Mouse (Mus musculus): ENCODE measurements at regions not wholly inside any gene's neighbourhood (a gene's known extent, or its start where the extent isn't known, plus 50 kb on each side); places are given as distances from the start of the nearest gene placed in this dataset.

- no peak for TF ChIP-seq MXI1 (IDR thresholded peaks at IDR 0.05; ENCODE audit: low read depth, low read length)
- no peak for TF ChIP-seq ZMIZ1 (IDR thresholded peaks at IDR 0.05; ENCODE audit: low read depth, low read length)
- no peak for TF ChIP-seq ZC3H11A (IDR thresholded peaks at IDR 0.05; ENCODE audit: low read depth, low read length)
- TF ChIP-seq ELF1 (IDR thresholded peaks at IDR 0.05; ENCODE audit: low read depth, low read length) = no peak
- TF ChIP-seq POLR2A (IDR thresholded peaks at IDR 0.05; ENCODE audit: control insufficient read depth in 1 of 2, insufficient read depth in 1 of 2, low read depth in 1 of 2, low read length in 2 of 2, poor library complexity in 1 of 2) = no peak
- TF ChIP-seq CHD2 (IDR thresholded peaks at IDR 0.05; ENCODE audit: low read length) = no peak
- TF ChIP-seq TCF12 (IDR thresholded peaks at IDR 0.05; ENCODE audit: low read depth, low read length) = no peak
- TF ChIP-seq GABPA (IDR thresholded peaks at IDR 0.05; ENCODE audit: low read depth, low read length) = no peak
- TF ChIP-seq MYB (IDR thresholded peaks at IDR 0.05; ENCODE audit: low read depth, low read length) = no peak
- no peak for TF ChIP-seq ZKSCAN1 (IDR thresholded peaks at IDR 0.05; ENCODE audit: low read depth, low read length)
- no peak for TF ChIP-seq RAD21 (IDR thresholded peaks at IDR 0.05; ENCODE audit: low read depth, low read length)
- no peak for TF ChIP-seq SMC3 (IDR thresholded peaks at IDR 0.05; ENCODE audit: low read depth, low read length)
- TF ChIP-seq E2F4 (IDR thresholded peaks at IDR 0.05; ENCODE audit: borderline replicate concordance, low read depth, low read length) = no peak
- TF ChIP-seq RCOR1 (IDR thresholded peaks at IDR 0.05; ENCODE audit: low read depth, low read length) = no peak
- TF ChIP-seq MAFK (IDR thresholded peaks at IDR 0.05; ENCODE audit: borderline replicate concordance, low read depth, low read length) = no peak
- no peak for TF ChIP-seq MAZ (IDR thresholded peaks at IDR 0.05; ENCODE audit: low read depth, low read length)
- Histone ChIP-seq H3K79me2 (ENCODE audit: control insufficient read depth, insufficient read depth, low read length, poor library complexity) (no peaks in the 10 kb centered on the region), H3K4me3 (ENCODE audit: control insufficient read depth in 1 of 2, insufficient read depth in 1 of 2, low read depth in 2 of 2, low read length in 2 of 2) (no peak overlapping the region), H3K27ac (ENCODE audit: control insufficient read depth, low read depth, low read length) (no peak overlapping the region), H3K27me3 (ENCODE audit: control insufficient read depth in 1 of 2, insufficient read depth in 2 of 2, low read length in 2 of 2) (no peaks in the 10 kb centered on the region), H3K9ac (ENCODE audit: control insufficient read depth, low read depth, low read length, poor library complexity, severe bottlenecking) (no peak overlapping the region), H3K9me3 (replicated peaks; ENCODE audit: insufficient read depth, low read length) (no peaks in the 10 kb centered on the region), H3K4me1 (ENCODE audit: control insufficient read depth in 1 of 2, insufficient read depth in 2 of 2, low read length in 2 of 2) (no peaks in the 10 kb centered on the region), H3K36me3 (ENCODE audit: control insufficient read depth in 1 of 2, insufficient read depth in 2 of 2, low read length in 2 of 2) (no peaks in the 10 kb centered on the region)
- no peak for DNase-seq (ENCODE audit: low read depth, low spot score)
These were observed 269.7 kb downstream of the Ttll7 start for GRCm38 (mm10) chr3:147121826-147122225.

DNA sequence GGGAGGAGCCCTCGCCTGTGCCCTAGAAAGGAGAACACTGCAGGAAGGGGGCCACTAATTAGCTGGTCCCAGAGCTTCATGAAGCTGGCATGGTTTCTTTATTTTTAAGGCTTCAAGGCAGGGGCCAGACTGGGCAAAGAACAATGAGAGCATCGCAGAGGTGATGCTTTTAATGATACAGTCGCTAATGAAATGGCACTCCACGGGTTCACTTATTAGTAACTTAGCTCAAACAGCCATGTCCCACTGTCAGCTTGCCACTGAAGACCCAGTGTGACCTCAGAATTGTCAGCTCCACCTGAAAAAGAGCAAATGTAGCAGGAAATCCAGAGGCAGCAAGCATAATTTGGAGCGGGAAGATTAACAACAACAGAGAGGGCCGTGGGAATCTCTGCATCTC is 275.6 kb downstream of the Ttll7 start:
- H3K4me3 ChIP-seq (ENCODE audit: control insufficient read depth in 1 of 2, insufficient read depth in 1 of 2, low read depth in 2 of 2, low read length in 2 of 2) = no peak overlapping the region
- no peaks in the 10 kb centered on the region for H3K36me3 ChIP-seq (ENCODE audit: control insufficient read depth in 1 of 2, insufficient read depth in 2 of 2, low read length in 2 of 2)
- H3K79me2 ChIP-seq (ENCODE audit: control insufficient read depth, insufficient read depth, low read length, poor library complexity) = no peaks in the 10 kb centered on the region
- H3K27ac ChIP-seq (ENCODE audit: control insufficient read depth, low read depth, low read length) = no peak overlapping the region
- no peak for TF ChIP-seq MYC (IDR thresholded peaks at IDR 0.05; ENCODE audit: low read depth, low read length)
- no peak for TF ChIP-seq RCOR1 (IDR thresholded peaks at IDR 0.05; ENCODE audit: low read depth, low read length)
- no peak for TF ChIP-seq MAX (IDR thresholded peaks at IDR 0.05; ENCODE audit: low read length)
- no peak for TF ChIP-seq POLR2A (IDR thresholded peaks at IDR 0.05; ENCODE audit: control insufficient read depth in 1 of 2, insufficient read depth in 1 of 2, low read depth in 1 of 2, low read length in 2 of 2, poor library complexity in 1 of 2)
- no peak for TF ChIP-seq E2F4 (IDR thresholded peaks at IDR 0.05; ENCODE audit: borderline replicate concordance, low read depth, low read length)
- TF ChIP-seq EP300 (IDR thresholded peaks at IDR 0.05; ENCODE audit: low read depth in 1 of 2, low read length in 2 of 2) = no peak
- TF ChIP-seq ETS1 (IDR thresholded peaks at IDR 0.05; ENCODE audit: low read depth, low read length) = no peak
- TF ChIP-seq GABPA (IDR thresholded peaks at IDR 0.05; ENCODE audit: low read depth, low read length) = no peak
- no peak for TF ChIP-seq RAD21 (IDR thresholded peaks at IDR 0.05; ENCODE audit: low read depth, low read length)
- no peak for TF ChIP-seq MYB (IDR thresholded peaks at IDR 0.05; ENCODE audit: low read depth, low read length)
- no peak for TF ChIP-seq UBTF (IDR thresholded peaks at IDR 0.05; ENCODE audit: borderline replicate concordance, insufficient read depth, low read depth, low read length)
- no peak for TF ChIP-seq CHD1 (IDR thresholded peaks at IDR 0.05; ENCODE audit: low read depth, low read length)
- TF ChIP-seq BHLHE40 (IDR thresholded peaks at IDR 0.05; ENCODE audit: borderline replicate concordance, low read depth, low read length) = no peak
- TF ChIP-seq ELF1 (IDR thresholded peaks at IDR 0.05; ENCODE audit: low read depth, low read length) = no peak
- TF ChIP-seq ZNF384 (IDR thresholded peaks at IDR 0.05; ENCODE audit: low read depth, low read length) = no peak
- no peak for TF ChIP-seq GATA1 (IDR thresholded peaks at IDR 0.05; ENCODE audit: low read depth, low read length)
- TF ChIP-seq NELFE (IDR thresholded peaks at IDR 0.05; ENCODE audit: low read depth, low read length) = no peak
- no peak for DNase-seq (ENCODE audit: low read depth, low spot score)
- H3K4me1 ChIP-seq (ENCODE audit: control insufficient read depth in 1 of 2, insufficient read depth in 2 of 2, low read length in 2 of 2) = no peaks in the 10 kb centered on the region
- no peak overlapping the region for H3K9ac ChIP-seq (ENCODE audit: control insufficient read depth, low read depth, low read length, poor library complexity, severe bottlenecking)
- H3K27me3 ChIP-seq (ENCODE audit: control insufficient read depth in 1 of 2, insufficient read depth in 2 of 2, low read length in 2 of 2) = no peaks in the 10 kb centered on the region
- no peaks in the 10 kb centered on the region for H3K9me3 ChIP-seq (replicated peaks; ENCODE audit: insufficient read depth, low read length)

Measured in MEL (cell line).